Mouse (Mus musculus): Measurements from ENCODE around the gene A230050P20Rik.

DNA sequence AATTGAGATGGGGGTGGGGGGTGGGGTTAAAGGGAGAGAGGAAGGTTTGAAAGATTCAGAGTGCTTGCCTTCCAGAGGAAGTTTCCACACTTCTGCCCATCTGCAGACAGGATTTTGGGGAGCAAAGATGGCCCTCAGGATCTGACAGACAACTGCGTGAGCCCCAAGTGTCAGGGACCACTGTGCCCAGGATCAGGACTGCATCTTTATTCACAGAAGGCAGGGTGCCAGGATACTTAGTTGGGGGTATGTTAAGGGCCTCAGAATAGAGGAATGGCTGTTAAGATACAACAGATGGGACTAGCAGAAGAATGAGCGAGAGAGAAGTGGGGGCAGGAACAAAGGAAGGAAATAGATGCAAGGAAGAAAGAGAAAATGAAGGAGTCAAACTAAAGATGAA is 18.1 kb downstream of the A230050P20Rik start:
- TF ChIP-seq POLR2A (IDR thresholded peaks at IDR 0.05; ENCODE audit: insufficient read length, low read depth), result no peak
- no peak for TF ChIP-seq USF1 (IDR thresholded peaks at IDR 0.05; ENCODE audit: low read depth)
- TF ChIP-seq POLR2AphosphoS2 (IDR thresholded peaks at IDR 0.05; ENCODE audit: insufficient read length, low read depth), result no peak
- no peak for TF ChIP-seq CEBPB (IDR thresholded peaks at IDR 0.05; ENCODE audit: insufficient read depth, poor library complexity, severe bottlenecking)
- TF ChIP-seq SRF (IDR thresholded peaks at IDR 0.05; ENCODE audit: control insufficient read depth, insufficient read length, low read depth), result no peak
